Mouse (Mus musculus): ENCODE measurements at regions not wholly inside any gene's neighbourhood (a gene's known extent, or its start where the extent isn't known, plus 50 kb on each side); places are given as distances from the start of the nearest gene placed in this dataset.

DNA sequence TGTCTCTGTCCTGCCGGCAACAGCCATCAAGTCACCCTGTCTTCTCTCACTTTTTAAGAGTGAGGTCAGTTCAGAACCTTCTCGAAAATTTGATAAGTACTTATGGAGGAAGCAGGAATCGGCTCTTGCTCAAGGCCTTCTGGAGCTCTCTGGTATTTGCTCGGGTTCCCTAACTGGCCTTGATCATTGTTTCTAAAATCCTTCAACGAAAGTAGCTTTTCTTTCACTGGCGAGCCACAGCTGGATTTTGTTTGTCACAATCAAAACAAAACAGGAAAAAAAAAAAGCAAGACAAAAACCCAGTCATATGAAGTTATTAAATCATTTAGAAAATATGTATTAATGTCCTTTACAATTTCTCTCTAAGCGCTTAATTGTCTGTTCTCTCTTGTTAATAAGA lies 156.6 kb upstream of the Tex13c2 start:
- H3K9me3 ChIP-seq (ENCODE audit: control insufficient read depth, low read length) = no peaks in the 10 kb centered on the region
- ATAC-seq (ENCODE audit: low read depth) = no peak
- H3K4me1 ChIP-seq (replicated peaks; ENCODE audit: control insufficient read depth, insufficient read depth, low read length) = no peaks in the 10 kb centered on the region
- no peak overlapping the region for H3K4me2 ChIP-seq (ENCODE audit: low read depth, low read length)
- no peaks in the 10 kb centered on the region for H3K36me3 ChIP-seq (ENCODE audit: control insufficient read depth, insufficient read depth, low read length)
- H3K4me3 ChIP-seq (ENCODE audit: low read length) = no peak overlapping the region
- no peaks in the 10 kb centered on the region for H3K27me3 ChIP-seq (ENCODE audit: control insufficient read depth, insufficient read depth, low read depth, low read length)
- no peak overlapping the region for H3K9ac ChIP-seq (ENCODE audit: low read length)
- WGBS = 48% methylated on average over 7 of the region's 7 CpGs
- peak overlapping the region; percentile 69 for H3K27ac ChIP-seq (ENCODE audit: low read length)

GRCm38 (mm10) chrX:42333631-42334030 lies 155.9 kb upstream of the Tex13c2 start:
- H3K27me3 ChIP-seq (ENCODE audit: control insufficient read depth, insufficient read depth, low read depth, low read length) = no peaks in the 10 kb centered on the region
- WGBS = 39% methylated on average over 4 of the region's 4 CpGs
- H3K4me1 ChIP-seq (replicated peaks; ENCODE audit: control insufficient read depth, insufficient read depth, low read length) = no peaks in the 10 kb centered on the region
- H3K36me3 ChIP-seq (ENCODE audit: control insufficient read depth, insufficient read depth, low read length) = no peaks in the 10 kb centered on the region
- no peak overlapping the region for H3K9ac ChIP-seq (ENCODE audit: low read length)
- no peak overlapping the region for H3K4me2 ChIP-seq (ENCODE audit: low read depth, low read length)
- peak; percentile 60; the same call in 1 of the 2 replicates for ATAC-seq (ENCODE audit: low read depth)
- H3K27ac ChIP-seq (ENCODE audit: low read length) = peak overlapping the region; percentile 26
- H3K4me3 ChIP-seq (ENCODE audit: low read length) = no peak overlapping the region
- H3K9me3 ChIP-seq (ENCODE audit: control insufficient read depth, low read length) = no peaks in the 10 kb centered on the region

- Histone ChIP-seq H3K36me3 (ENCODE audit: control insufficient read depth, insufficient read depth, low read length) (no peaks in the 10 kb centered on the region), H3K4me3 (ENCODE audit: low read length) (no peak overlapping the region), H3K9ac (ENCODE audit: low read length) (no peak overlapping the region), H3K4me1 (replicated peaks; ENCODE audit: control insufficient read depth, insufficient read depth, low read length) (no peaks in the 10 kb centered on the region), H3K4me2 (ENCODE audit: low read depth, low read length) (no peak overlapping the region), H3K9me3 (ENCODE audit: control insufficient read depth, low read length) (no peaks in the 10 kb centered on the region), H3K27me3 (ENCODE audit: control insufficient read depth, insufficient read depth, low read depth, low read length) (no peaks in the 10 kb centered on the region), H3K27ac (ENCODE audit: low read length) (no peak overlapping the region)
- ATAC-seq (ENCODE audit: low read depth) = no peak
- 90% methylated on average over 2 of the region's 2 CpGs for WGBS
Measured at GRCm38 (mm10) chrX:42334794-42335193, 154.7 kb upstream of the Tex13c2 start.

DNA sequence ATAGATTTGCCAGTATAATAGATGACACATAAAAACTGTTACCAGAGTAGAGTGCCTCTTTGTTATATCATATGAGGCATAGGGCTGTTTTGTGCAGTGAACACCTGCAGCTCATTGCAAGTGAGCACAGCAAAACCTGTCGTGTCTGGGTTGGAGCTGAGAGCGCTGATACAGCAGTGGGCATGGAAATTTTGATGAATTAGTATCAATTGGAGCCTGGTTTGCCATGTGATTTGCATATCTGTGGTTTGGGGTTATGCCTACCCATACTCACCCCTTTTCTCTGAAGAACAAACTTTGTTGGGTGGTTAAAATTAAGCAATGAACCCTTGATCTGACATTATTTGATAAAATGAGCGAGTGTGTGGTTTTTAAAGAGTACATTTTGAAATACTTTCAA lies 152.7 kb upstream of the Tex13c2 start:
- H3K4me1 ChIP-seq (replicated peaks; ENCODE audit: control insufficient read depth, insufficient read depth, low read length) = no peaks in the 10 kb centered on the region
- no peak for ATAC-seq (ENCODE audit: low read depth)
- no peak overlapping the region for H3K27ac ChIP-seq (ENCODE audit: low read length)
- H3K4me3 ChIP-seq (ENCODE audit: low read length) = no peak overlapping the region
- no peak overlapping the region for H3K9ac ChIP-seq (ENCODE audit: low read length)
- no peak overlapping the region for H3K4me2 ChIP-seq (ENCODE audit: low read depth, low read length)
- no peaks in the 10 kb centered on the region for H3K36me3 ChIP-seq (ENCODE audit: control insufficient read depth, insufficient read depth, low read length)
- H3K27me3 ChIP-seq (ENCODE audit: control insufficient read depth, insufficient read depth, low read depth, low read length) = no peaks in the 10 kb centered on the region
- 75% methylated on average over 3 of the region's 3 CpGs for WGBS
- no peaks in the 10 kb centered on the region for H3K9me3 ChIP-seq (ENCODE audit: control insufficient read depth, low read length)

DNA sequence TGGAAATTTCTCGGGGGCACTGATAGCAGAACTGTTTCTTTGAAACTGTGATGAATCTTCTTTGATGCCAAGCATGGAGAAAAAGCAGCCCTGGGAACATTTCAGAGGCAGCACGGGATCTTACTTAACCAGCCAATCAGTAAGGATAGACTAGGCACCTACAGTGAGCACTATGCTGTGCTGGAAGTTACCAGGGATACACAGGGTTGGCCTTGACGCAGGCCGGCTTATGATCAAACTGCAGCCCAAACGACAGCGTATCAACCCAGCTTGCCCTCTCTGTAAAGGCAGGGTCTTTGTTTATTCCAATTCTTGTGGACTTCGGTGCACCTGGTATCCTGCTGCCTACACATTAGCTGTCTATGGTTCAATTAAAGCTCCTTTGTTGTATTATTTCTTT lies 147.1 kb upstream of the Tex13c2 start:
- Histone ChIP-seq H3K27me3 (ENCODE audit: control insufficient read depth, insufficient read depth, low read depth, low read length) (no peaks in the 10 kb centered on the region), H3K9me3 (ENCODE audit: control insufficient read depth, low read length) (no peaks in the 10 kb centered on the region), H3K36me3 (ENCODE audit: control insufficient read depth, insufficient read depth, low read length) (no peaks in the 10 kb centered on the region), H3K27ac (ENCODE audit: low read length) (no peak overlapping the region), H3K9ac (ENCODE audit: low read length) (no peak overlapping the region), H3K4me3 (ENCODE audit: low read length) (no peak overlapping the region), H3K4me1 (replicated peaks; ENCODE audit: control insufficient read depth, insufficient read depth, low read length) (no peaks in the 10 kb centered on the region; the same call in 1 of the 2 replicates), H3K4me2 (ENCODE audit: low read depth, low read length) (no peak overlapping the region)
- 40% methylated on average over 7 of the region's 7 CpGs for WGBS
- ATAC-seq (ENCODE audit: low read depth) = no peak

DNA sequence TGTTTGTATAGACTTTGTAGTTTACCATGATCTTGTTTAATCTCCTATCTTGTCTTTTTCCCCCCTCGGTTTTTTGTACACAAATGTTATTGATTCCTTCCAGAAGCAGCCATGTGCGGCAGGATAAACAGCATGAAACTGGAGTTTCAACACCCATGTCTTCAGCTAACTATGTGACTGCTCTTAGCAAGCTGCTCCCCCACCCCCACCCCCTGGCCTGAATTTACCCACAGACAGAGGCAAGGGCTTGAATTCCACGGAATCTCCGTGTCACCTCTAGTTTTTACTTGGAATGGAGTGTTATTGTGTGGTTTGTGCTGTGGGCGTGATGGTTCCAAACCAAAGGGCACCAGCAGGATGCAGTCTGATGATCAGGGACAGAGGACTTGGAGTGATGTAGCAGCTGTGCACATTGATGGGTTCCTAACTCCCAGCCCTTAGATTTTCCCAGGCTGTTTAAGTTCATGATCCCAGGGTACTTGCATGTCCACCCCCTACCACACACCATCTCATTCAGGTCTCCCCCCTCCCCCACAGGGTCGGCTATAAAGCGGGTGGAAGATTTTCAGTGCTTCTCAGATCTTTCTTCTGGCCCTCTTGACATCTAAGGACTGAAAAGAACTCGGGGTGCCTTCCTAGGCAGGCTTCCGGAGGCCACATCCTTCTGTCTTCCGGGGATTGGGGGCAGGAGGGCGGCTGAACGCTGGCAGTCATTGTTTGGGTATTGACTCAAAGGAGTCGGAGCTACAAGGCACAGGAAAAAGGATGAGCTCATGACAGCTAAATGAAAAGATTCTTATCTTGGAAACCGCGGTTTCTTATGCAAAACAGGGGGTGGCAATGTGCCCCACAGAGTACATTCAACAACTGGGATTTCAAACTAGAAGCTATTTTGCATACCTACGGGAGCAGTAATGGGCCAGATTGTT lies 146.3 kb upstream of the Tex13c2 start:
- Histone ChIP-seq H3K27me3 (ENCODE audit: control insufficient read depth, insufficient read depth, low read depth, low read length) (no peaks in the 10 kb centered on the region), H3K36me3 (ENCODE audit: control insufficient read depth, insufficient read depth, low read length) (no peaks in the 10 kb centered on the region), H3K27ac (ENCODE audit: low read length) (peak overlapping the region; percentile 49), H3K4me2 (ENCODE audit: low read depth, low read length) (no peak overlapping the region), H3K4me3 (ENCODE audit: low read length) (no peak overlapping the region), H3K9me3 (ENCODE audit: control insufficient read depth, low read length) (no peaks in the 10 kb centered on the region), H3K9ac (ENCODE audit: low read length) (no peak overlapping the region), H3K4me1 (replicated peaks; ENCODE audit: control insufficient read depth, insufficient read depth, low read length) (no peaks in the 10 kb centered on the region; the same call in 1 of the 2 replicates)
- WGBS = 19% methylated on average over 16 of the region's 16 CpGs
- peak; percentile 64; the same call in 1 of the 2 replicates for ATAC-seq (ENCODE audit: low read depth)

DNA sequence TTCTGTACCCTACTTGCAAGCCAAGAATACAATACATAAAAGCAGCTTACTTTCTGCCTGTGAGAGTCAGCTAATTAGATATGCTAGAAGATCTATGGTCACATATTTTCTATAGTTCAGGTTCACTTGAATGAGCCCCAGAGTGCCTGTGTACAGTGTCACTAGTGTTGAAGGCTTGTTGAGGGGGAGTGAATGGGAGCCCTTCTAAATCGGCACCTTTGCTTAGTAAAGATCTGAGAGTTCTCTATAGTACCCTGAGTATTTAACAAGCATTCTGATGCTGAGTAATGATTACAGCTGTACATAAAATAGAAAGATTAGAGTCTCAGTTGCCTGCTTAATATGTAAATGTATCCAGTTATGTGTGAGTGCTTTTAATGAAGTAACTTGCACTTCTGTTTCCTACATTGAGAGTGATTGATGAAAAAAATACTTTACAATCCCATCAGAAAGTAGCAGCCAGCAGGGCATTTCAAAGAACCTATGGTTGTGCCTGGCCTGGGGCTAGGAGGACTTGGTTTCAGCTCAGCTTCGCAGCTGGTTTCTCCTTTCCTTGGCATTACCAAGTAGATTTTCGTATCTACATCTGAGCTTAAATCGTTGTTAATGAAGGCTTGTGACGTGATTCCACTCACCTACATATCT lies 136.8 kb upstream of the Tex13c2 start:
- Histone ChIP-seq H3K27me3 (ENCODE audit: control insufficient read depth, insufficient read depth, low read depth, low read length) (no peaks in the 10 kb centered on the region), H3K9ac (ENCODE audit: low read length) (no peak overlapping the region), H3K36me3 (ENCODE audit: control insufficient read depth, insufficient read depth, low read length) (no peaks in the 10 kb centered on the region), H3K4me1 (replicated peaks; ENCODE audit: control insufficient read depth, insufficient read depth, low read length) (no peaks in the 10 kb centered on the region), H3K4me3 (ENCODE audit: low read length) (no peak overlapping the region), H3K27ac (ENCODE audit: low read length) (no peak overlapping the region), H3K9me3 (ENCODE audit: control insufficient read depth, low read length) (no peaks in the 10 kb centered on the region), H3K4me2 (ENCODE audit: low read depth, low read length) (no peak overlapping the region)
- WGBS = 69% methylated on average over 5 of the region's 5 CpGs
- no peak for ATAC-seq (ENCODE audit: low read depth)

DNA sequence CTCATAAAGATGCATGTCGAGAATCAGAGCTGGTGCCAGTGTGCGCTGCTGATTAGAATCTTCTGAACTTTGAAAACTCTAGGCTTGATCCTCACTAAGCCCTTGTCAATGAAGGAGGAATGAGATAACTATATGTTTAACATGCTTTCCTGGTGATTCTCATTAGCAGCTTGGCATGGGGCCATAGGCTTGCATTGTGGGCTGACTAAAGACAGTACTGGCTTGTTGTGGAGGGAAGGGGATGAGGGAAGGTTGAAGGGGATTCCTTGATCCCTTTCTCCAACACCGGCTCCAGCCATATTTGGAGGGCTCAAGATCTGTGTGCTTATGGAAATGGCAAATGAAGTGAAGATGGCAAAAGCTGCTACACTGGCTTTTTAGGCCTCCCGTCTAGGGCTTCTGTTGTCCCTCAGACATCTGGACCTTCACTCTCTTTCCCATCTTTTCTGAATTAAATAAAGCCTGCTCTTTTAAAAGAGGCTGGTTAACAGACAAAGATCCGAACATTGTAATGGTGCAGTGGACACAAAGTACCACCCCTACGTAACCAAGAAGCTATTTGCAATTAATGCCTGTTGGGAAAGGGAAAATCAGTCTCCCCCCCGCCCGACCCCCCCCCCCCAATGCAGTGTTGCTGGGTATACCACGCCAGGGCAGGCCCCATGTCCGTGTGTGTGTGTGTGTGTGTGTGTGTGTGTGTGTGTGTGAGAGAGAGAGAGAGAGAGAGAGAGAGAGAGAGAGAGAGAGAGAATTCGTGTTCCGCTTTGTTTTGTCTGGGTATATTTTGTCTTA lies 129.9 kb upstream of the Tex13c2 start:
- Histone ChIP-seq H3K27ac (ENCODE audit: low read length) (no peak overlapping the region; the same call in 1 of the 2 replicates), H3K9ac (ENCODE audit: low read length) (no peak overlapping the region), H3K4me3 (ENCODE audit: low read length) (peak overlapping the region; percentile 34), H3K4me2 (ENCODE audit: low read depth, low read length) (peak overlapping the region; percentile 52), H3K36me3 (ENCODE audit: control insufficient read depth, insufficient read depth, low read length) (no peaks in the 10 kb centered on the region), H3K4me1 (replicated peaks; ENCODE audit: control insufficient read depth, insufficient read depth, low read length) (no peaks in the 10 kb centered on the region), H3K9me3 (ENCODE audit: control insufficient read depth, low read length) (no peaks in the 10 kb centered on the region), H3K27me3 (ENCODE audit: control insufficient read depth, insufficient read depth, low read depth, low read length) (no peaks in the 10 kb centered on the region)
- no peak for ATAC-seq (ENCODE audit: low read depth)
- WGBS = 44% methylated on average over 10 of the region's 12 CpGs

Measured in lung, embryonic 16.5 days (tissue).